Mouse (Mus musculus): ENCODE results near the gene Loxl4. TPM values are rescaled to one million over a fixed set of nuclear protein-coding genes. Genes with fewer than 3 reads are reported as not detected.

Gene Loxl4
- 0.47 TPM for polyA plus RNA-seq (2014; fragmentation: Illumina TruSeq; extraction: RNeasy Lipid Tissue Mini Kit (QIAGEN cat#74804); ENCODE audit: low read depth, low replicate concordance)

GRCm38 (mm10) chr19:42612654-42613053, at the start of gene Loxl4:
Gene Loxl4, minus strand, starts transcription at chr19:42612813.

Other genes starting within 250 kb of the Loxl4 start
- gene Crtac1, start 181.0 kb downstream of the Loxl4 start, polyA plus RNA-seq (2014; fragmentation: Illumina TruSeq; extraction: RNeasy Lipid Tissue Mini Kit (QIAGEN cat#74804); ENCODE audit: low read depth, low replicate concordance): not detected
- gene R3hcc1l, start 94.1 kb downstream of the Loxl4 start, polyA plus RNA-seq (2014; fragmentation: Illumina TruSeq; extraction: RNeasy Lipid Tissue Mini Kit (QIAGEN cat#74804); ENCODE audit: low read depth, low replicate concordance): 20.1 TPM
- gene Pyroxd2, start 140.0 kb upstream of the Loxl4 start, polyA plus RNA-seq (2014; fragmentation: Illumina TruSeq; extraction: RNeasy Lipid Tissue Mini Kit (QIAGEN cat#74804); ENCODE audit: low read depth, low replicate concordance): 6.8 TPM
- 1.1 TPM for gene Hps1, start 167.2 kb upstream of the Loxl4 start, polyA plus RNA-seq (2014; fragmentation: Illumina TruSeq; extraction: RNeasy Lipid Tissue Mini Kit (QIAGEN cat#74804); ENCODE audit: low read depth, low replicate concordance)